Mouse (Mus musculus): ENCODE data around the gene Bloc1s6.

The Bloc1s6 gene

GRCm38 (mm10) chr2:122737894-122738830, at the start of gene Bloc1s6:
Gene Bloc1s6 (plus strand): TSS chr2:122738503.
- peak; percentile 90 to 93 for DNase-seq

- DNase-seq = no peak
These were observed 40.8 kb upstream of the Bloc1s6 start for GRCm38 (mm10) chr2:122697526-122697925.

- DNase-seq = no peak
These were observed 37.3 kb upstream of the Bloc1s6 start for GRCm38 (mm10) chr2:122701012-122701411.

- no peak for DNase-seq
These were observed 36.5 kb upstream of the Bloc1s6 start for GRCm38 (mm10) chr2:122701871-122702180.

GRCm38 (mm10) chr2:122702181-122703036, 35.9 kb upstream of the Bloc1s6 start, which contains the start of gene Slc30a4:
Gene Slc30a4 (minus strand): TSS chr2:122702663.
- DNase-seq = peak; percentile 67 to 80

GRCm38 (mm10) chr2:122704572-122704971, 33.7 kb upstream of the Bloc1s6 start:
- no peak for DNase-seq

- no peak for DNase-seq
These were observed 30.2 kb upstream of the Bloc1s6 start for GRCm38 (mm10) chr2:122708080-122708479.

GRCm38 (mm10) chr2:122709156-122709555, 29.1 kb upstream of the Bloc1s6 start:
- DNase-seq = no peak

- no peak for DNase-seq
These were observed 26.4 kb upstream of the Bloc1s6 start for GRCm38 (mm10) chr2:122711911-122712310.

GRCm38 (mm10) chr2:122712848-122713247, 25.5 kb upstream of the Bloc1s6 start:
- DNase-seq = no peak

GRCm38 (mm10) chr2:122715148-122715692, 23.1 kb upstream of the Bloc1s6 start:
- DNase-seq = no peak

- no peak for DNase-seq
These were observed 21.9 kb upstream of the Bloc1s6 start for GRCm38 (mm10) chr2:122716301-122716842.

GRCm38 (mm10) chr2:122719232-122719631, 19.1 kb upstream of the Bloc1s6 start:
- no peak for DNase-seq

- no peak for DNase-seq
These were observed 17.7 kb upstream of the Bloc1s6 start for GRCm38 (mm10) chr2:122720564-122720963.

GRCm38 (mm10) chr2:122725604-122726003, 12.7 kb upstream of the Bloc1s6 start:
- peak in 1 of 2 experiments; percentile 18 for DNase-seq

- DNase-seq = no peak
These were observed 6.8 kb upstream of the Bloc1s6 start for GRCm38 (mm10) chr2:122731456-122731855.

- DNase-seq = no peak
These were observed 720 bp downstream of the Bloc1s6 start for GRCm38 (mm10) chr2:122739023-122739422.

- DNase-seq = no peak
These were observed 8.2 kb downstream of the Bloc1s6 start for GRCm38 (mm10) chr2:122746461-122746860.

- peak; percentile 70 to 78 for DNase-seq
These were observed 15.5 kb downstream of the Bloc1s6 start for GRCm38 (mm10) chr2:122753739-122754343.

GRCm38 (mm10) chr2:122759791-122760190, 21.5 kb downstream of the Bloc1s6 start:
- peak; percentile 51 to 61 for DNase-seq

GRCm38 (mm10) chr2:122762991-122763390, 24.7 kb downstream of the Bloc1s6 start:
- DNase-seq = no peak

GRCm38 (mm10) chr2:122764526-122764925, 26.2 kb downstream of the Bloc1s6 start:
- DNase-seq = no peak

Measured in cerebellum, postnatal 36 days (tissue).